Mouse (Mus musculus): Measurements from ENCODE around the gene Stk39. TPM values are rescaled to one million over a fixed set of nuclear protein-coding genes. Genes with fewer than 3 reads are reported as not detected.
"Not testable (repeated sequence)": the region's sequence is repeated elsewhere in the genome, so short reads cannot be mapped to it uniquely, and the experiment has no call there.

The Stk39 gene
- polyA plus RNA-seq, 1 experiment from 2014 or later: 21.4 TPM

DNA sequence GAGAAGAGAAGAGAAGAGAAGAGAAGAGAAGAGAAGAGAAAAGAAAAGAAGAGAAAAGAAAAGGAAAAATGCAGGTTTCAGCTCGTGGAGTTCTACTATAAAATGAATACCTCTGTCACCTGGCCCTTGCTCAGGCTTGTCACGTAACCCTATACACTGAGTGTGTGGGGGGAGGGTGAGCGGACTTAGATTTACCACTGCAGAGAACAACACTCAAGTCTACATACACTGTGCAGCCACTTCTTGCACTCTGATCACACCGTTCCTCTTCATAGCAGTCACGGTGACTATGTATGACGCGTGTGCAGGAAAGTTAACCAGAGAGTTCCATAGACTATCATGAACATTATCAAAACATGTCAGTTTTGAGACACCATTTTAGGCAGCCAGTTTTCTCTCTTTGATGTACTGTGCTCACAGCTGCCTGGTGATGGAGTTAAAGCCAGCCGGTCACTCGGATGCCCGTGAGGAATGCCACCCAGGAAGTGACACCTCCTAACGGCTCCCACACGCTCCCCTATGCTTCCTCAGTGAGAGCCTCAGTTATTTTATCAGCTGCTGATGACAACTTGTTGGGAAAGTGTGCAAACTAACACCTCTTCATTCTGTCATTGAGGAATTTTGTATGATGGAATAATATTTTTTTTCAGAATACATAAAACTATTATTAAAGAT, 228.1 kb downstream of the Stk39 start:
- no peaks in the 10 kb centered on the region for H3K27me3 ChIP-seq (ENCODE audit: control insufficient read depth, insufficient read depth, low read depth, low read length)
- H3K9ac ChIP-seq (ENCODE audit: low read depth, low read length): no peak overlapping the region
- no peaks in the 10 kb centered on the region for H3K36me3 ChIP-seq (ENCODE audit: control insufficient read depth, insufficient read depth, low read length)
- no peak for ATAC-seq
- no peaks in the 10 kb centered on the region for H3K9me3 ChIP-seq (replicated peaks; ENCODE audit: control insufficient read depth, low read length, poor library complexity, severe bottlenecking)
- no peak overlapping the region for H3K4me3 ChIP-seq (ENCODE audit: low read depth, low read length)
- H3K27ac ChIP-seq (ENCODE audit: low read length): no peak overlapping the region; the same call in 1 of the 2 replicates
- no peak overlapping the region for H3K4me2 ChIP-seq (ENCODE audit: low read length)
- 82% methylated on average over 12 of the region's 12 CpGs for WGBS
- 0 out of 2 replicates have a peak, but pooled peaks cover 4% of the 10 kb centered on the region for H3K4me1 ChIP-seq (ENCODE audit: control insufficient read depth, insufficient read depth, low read length)

DNA sequence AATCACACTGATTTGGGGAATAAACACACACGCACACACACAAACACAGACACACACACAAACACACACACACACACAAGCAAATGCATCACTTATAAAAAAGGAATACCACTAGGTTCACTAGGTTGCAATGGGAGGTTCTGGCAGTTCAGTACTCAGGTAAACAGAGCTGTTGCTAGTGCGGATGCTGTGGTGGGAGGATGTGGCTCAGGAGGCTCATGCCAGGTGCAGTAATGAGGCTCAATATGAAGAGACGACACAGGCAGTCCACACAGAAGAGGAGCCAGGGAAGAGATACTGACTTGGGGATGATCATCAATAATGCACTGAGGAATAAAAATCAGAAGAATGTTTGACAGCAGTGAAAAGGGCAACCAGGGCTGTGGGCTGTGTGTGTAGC, 228.8 kb downstream of the Stk39 start:
- H3K4me2 ChIP-seq (ENCODE audit: low read length): no peak overlapping the region
- H3K27ac ChIP-seq (ENCODE audit: low read length): no peak overlapping the region
- no peaks in the 10 kb centered on the region for H3K9me3 ChIP-seq (replicated peaks; ENCODE audit: control insufficient read depth, low read length, poor library complexity, severe bottlenecking)
- H3K9ac ChIP-seq (ENCODE audit: low read depth, low read length): no peak overlapping the region
- 73% methylated on average over 3 of the region's 3 CpGs for WGBS
- no peaks in the 10 kb centered on the region for H3K27me3 ChIP-seq (ENCODE audit: control insufficient read depth, insufficient read depth, low read depth, low read length)
- no peak for ATAC-seq
- 0 out of 2 replicates have a peak, but pooled peaks cover 4% of the 10 kb centered on the region for H3K4me1 ChIP-seq (ENCODE audit: control insufficient read depth, insufficient read depth, low read length)
- no peak overlapping the region for H3K4me3 ChIP-seq (ENCODE audit: low read depth, low read length)
- H3K36me3 ChIP-seq (ENCODE audit: control insufficient read depth, insufficient read depth, low read length): no peaks in the 10 kb centered on the region

DNA sequence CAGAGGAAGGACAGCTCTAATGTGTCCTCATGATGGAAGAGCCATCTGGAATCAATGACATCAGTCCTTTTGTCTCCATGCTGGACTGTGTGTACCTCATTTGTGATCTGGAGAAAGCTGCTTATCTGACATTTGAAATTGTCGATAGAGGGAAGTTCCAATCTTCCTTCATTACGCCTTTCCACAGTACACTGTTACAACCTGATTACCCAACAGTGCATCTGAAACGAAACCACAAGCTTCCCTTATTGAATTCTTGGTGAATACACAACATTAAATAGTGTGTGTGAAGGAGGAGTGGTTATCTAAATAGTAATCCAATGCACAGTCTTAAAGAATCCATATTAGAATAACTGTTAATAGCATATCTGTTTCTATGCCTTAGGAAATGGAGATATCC, 230.0 kb downstream of the Stk39 start:
- H3K4me3 ChIP-seq (ENCODE audit: low read depth, low read length): no peak overlapping the region
- WGBS: 93% methylated on average over 3 of the region's 3 CpGs
- H3K27ac ChIP-seq (ENCODE audit: low read length): no peak overlapping the region
- H3K4me2 ChIP-seq (ENCODE audit: low read length): no peak overlapping the region
- no peak for ATAC-seq
- no peaks in the 10 kb centered on the region for H3K27me3 ChIP-seq (ENCODE audit: control insufficient read depth, insufficient read depth, low read depth, low read length)
- 0 out of 2 replicates have a peak, but pooled peaks cover 4% of the 10 kb centered on the region for H3K4me1 ChIP-seq (ENCODE audit: control insufficient read depth, insufficient read depth, low read length)
- H3K36me3 ChIP-seq (ENCODE audit: control insufficient read depth, insufficient read depth, low read length): no peaks in the 10 kb centered on the region
- no peaks in the 10 kb centered on the region for H3K9me3 ChIP-seq (replicated peaks; ENCODE audit: control insufficient read depth, low read length, poor library complexity, severe bottlenecking)
- H3K9ac ChIP-seq (ENCODE audit: low read depth, low read length): no peak overlapping the region

DNA sequence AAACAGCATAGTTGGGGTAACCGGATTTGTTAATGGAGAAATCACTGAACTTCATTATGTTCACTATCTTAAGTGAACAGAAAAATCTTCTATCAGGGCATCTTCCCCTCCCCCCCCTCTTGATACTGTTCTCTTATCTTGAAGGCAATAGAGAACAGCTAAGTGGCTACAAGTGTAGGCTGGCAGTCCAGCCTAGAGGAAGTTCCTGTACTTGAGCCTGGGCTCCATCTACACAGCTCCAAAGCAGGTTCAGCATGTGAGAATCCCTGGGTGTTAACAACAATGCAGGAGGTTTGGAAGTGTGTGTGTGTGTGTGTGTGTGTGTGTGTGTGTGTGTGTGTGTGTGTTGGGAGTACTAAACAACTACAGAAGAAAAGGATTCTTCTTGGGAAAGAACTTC, 230.4 kb downstream of the Stk39 start:
- H3K9me3 ChIP-seq (replicated peaks; ENCODE audit: control insufficient read depth, low read length, poor library complexity, severe bottlenecking): no peaks in the 10 kb centered on the region
- no peak overlapping the region for H3K4me3 ChIP-seq (ENCODE audit: low read depth, low read length)
- no peaks in the 10 kb centered on the region for H3K27me3 ChIP-seq (ENCODE audit: control insufficient read depth, insufficient read depth, low read depth, low read length)
- H3K36me3 ChIP-seq (ENCODE audit: control insufficient read depth, insufficient read depth, low read length): no peaks in the 10 kb centered on the region
- H3K27ac ChIP-seq (ENCODE audit: low read length): no peak overlapping the region
- WGBS: 92% methylated on average over 1 of the region's 1 CpGs
- no peak overlapping the region for H3K4me2 ChIP-seq (ENCODE audit: low read length)
- no peak overlapping the region for H3K9ac ChIP-seq (ENCODE audit: low read depth, low read length)
- no peak for ATAC-seq
- H3K4me1 ChIP-seq (ENCODE audit: control insufficient read depth, insufficient read depth, low read length): 0 out of 2 replicates have a peak, but pooled peaks cover 4% of the 10 kb centered on the region

DNA sequence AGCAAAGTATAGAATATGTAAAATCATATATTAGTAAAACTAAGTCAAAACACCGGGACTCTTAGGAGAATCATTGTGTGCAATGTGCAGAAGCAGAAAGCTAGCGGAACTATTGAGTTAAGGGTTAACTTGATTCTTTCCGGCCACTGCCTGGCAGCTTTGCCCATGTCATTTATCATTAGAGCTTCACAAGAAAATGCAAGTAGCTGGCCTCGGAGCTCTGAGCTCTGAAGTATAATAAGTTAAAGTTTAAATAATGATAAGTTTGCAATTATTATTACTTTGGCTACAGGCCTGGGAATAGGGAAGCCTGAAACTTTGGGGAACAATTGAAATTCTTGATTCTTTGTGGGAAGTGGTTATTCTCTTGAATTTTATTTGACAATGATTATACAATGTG, 232.7 kb downstream of the Stk39 start:
- H3K4me1 ChIP-seq (ENCODE audit: control insufficient read depth, insufficient read depth, low read length); H3K27ac ChIP-seq (ENCODE audit: low read length); H3K36me3 ChIP-seq (ENCODE audit: control insufficient read depth, insufficient read depth, low read length); H3K4me2 ChIP-seq (ENCODE audit: low read length); H3K27me3 ChIP-seq (ENCODE audit: control insufficient read depth, insufficient read depth, low read depth, low read length); H3K4me3 ChIP-seq (ENCODE audit: low read depth, low read length); ATAC-seq; H3K9me3 ChIP-seq (replicated peaks; ENCODE audit: control insufficient read depth, low read length, poor library complexity, severe bottlenecking); H3K9ac ChIP-seq (ENCODE audit: low read depth, low read length): not testable (repeated sequence)
- WGBS: 39% methylated on average over 4 of the region's 4 CpGs

DNA sequence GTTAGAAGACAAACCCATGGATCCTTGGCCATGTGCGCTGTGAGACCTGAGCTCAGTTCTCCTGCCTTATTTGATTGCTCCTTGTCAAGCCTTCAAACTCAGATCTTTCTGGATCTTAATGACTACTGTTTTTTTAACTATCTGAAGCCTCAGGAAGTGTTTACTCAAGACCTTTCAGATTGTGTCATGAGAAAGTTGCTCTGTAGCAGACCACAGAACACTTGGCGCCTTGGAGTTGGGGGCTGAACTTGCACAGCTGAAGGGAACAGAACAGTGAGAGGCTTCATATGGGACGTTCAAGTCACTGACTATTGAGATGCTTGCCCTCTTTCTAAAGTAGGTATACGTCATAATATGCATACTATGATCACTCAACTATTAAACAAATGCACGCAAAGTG, 239.1 kb downstream of the Stk39 start:
- Histone ChIP-seq H3K36me3 (ENCODE audit: control insufficient read depth, insufficient read depth, low read length) (no peaks in the 10 kb centered on the region), H3K9me3 (replicated peaks; ENCODE audit: control insufficient read depth, low read length, poor library complexity, severe bottlenecking) (no peaks in the 10 kb centered on the region), H3K4me1 (ENCODE audit: control insufficient read depth, insufficient read depth, low read length) (no peaks in the 10 kb centered on the region), H3K27ac (ENCODE audit: low read length) (no peak overlapping the region), H3K4me3 (ENCODE audit: low read depth, low read length) (no peak overlapping the region), H3K27me3 (ENCODE audit: control insufficient read depth, insufficient read depth, low read depth, low read length) (no peaks in the 10 kb centered on the region), H3K4me2 (ENCODE audit: low read length) (no peak overlapping the region), H3K9ac (ENCODE audit: low read depth, low read length) (no peak overlapping the region)
- ATAC-seq: no peak
- 94% methylated on average over 5 of the region's 5 CpGs for WGBS

DNA sequence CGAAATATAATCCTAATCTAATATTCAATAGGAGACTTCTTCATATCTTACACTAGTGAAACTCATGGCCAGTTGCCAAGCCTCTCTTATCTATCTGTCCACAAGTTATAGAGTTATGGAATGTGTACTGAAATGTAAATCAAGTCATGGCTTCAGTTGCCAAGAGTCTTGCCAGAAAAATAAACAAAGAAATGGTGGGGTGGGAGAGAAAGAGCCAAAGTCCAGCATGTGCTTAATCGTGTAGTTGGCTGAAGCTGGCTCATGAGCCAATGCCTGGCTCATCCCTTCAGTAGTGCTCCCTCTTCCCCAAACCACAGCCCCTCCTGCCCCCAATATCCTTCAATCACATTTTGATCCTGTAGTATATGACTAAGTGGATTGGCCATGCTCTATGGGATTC, 242.2 kb downstream of the Stk39 start:
- no peak for ATAC-seq
- Histone ChIP-seq H3K27ac (ENCODE audit: low read length) (no peak overlapping the region), H3K4me3 (ENCODE audit: low read depth, low read length) (no peak overlapping the region), H3K4me1 (ENCODE audit: control insufficient read depth, insufficient read depth, low read length) (no peaks in the 10 kb centered on the region), H3K4me2 (ENCODE audit: low read length) (no peak overlapping the region), H3K9ac (ENCODE audit: low read depth, low read length) (no peak overlapping the region), H3K27me3 (ENCODE audit: control insufficient read depth, insufficient read depth, low read depth, low read length) (no peaks in the 10 kb centered on the region), H3K9me3 (replicated peaks; ENCODE audit: control insufficient read depth, low read length, poor library complexity, severe bottlenecking) (no peaks in the 10 kb centered on the region), H3K36me3 (ENCODE audit: control insufficient read depth, insufficient read depth, low read length) (no peaks in the 10 kb centered on the region)
- 85% methylated on average over 2 of the region's 2 CpGs for WGBS

DNA sequence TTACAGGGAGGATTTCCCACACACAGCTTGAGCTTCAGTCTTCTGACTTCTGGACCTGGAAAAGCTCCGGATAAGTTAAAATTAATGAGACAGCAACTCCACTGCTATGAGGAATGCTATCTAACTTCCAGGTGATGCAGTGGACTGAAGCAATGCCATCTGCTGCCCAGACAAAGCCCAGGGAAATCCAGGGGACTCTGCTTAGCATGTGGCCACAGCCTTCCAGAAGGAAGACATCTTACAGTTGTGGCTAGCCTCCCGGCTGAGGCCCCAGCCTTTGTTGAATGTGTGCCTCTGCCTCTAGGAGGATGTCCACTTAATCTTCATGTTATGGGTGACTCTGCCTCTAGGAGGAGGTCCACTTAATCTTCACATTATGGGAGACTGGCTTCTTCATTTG, 243.0 kb downstream of the Stk39 start:
- H3K27me3 ChIP-seq (ENCODE audit: control insufficient read depth, insufficient read depth, low read depth, low read length): no peaks in the 10 kb centered on the region
- no peak overlapping the region for H3K4me2 ChIP-seq (ENCODE audit: low read length)
- no peaks in the 10 kb centered on the region for H3K4me1 ChIP-seq (ENCODE audit: control insufficient read depth, insufficient read depth, low read length)
- no peak overlapping the region for H3K9ac ChIP-seq (ENCODE audit: low read depth, low read length)
- no peak overlapping the region for H3K4me3 ChIP-seq (ENCODE audit: low read depth, low read length)
- 73% methylated on average over 2 of the region's 2 CpGs for WGBS
- H3K36me3 ChIP-seq (ENCODE audit: control insufficient read depth, insufficient read depth, low read length): no peaks in the 10 kb centered on the region
- H3K9me3 ChIP-seq (replicated peaks; ENCODE audit: control insufficient read depth, low read length, poor library complexity, severe bottlenecking): no peaks in the 10 kb centered on the region
- H3K27ac ChIP-seq (ENCODE audit: low read length): no peak overlapping the region
- no peak for ATAC-seq

DNA sequence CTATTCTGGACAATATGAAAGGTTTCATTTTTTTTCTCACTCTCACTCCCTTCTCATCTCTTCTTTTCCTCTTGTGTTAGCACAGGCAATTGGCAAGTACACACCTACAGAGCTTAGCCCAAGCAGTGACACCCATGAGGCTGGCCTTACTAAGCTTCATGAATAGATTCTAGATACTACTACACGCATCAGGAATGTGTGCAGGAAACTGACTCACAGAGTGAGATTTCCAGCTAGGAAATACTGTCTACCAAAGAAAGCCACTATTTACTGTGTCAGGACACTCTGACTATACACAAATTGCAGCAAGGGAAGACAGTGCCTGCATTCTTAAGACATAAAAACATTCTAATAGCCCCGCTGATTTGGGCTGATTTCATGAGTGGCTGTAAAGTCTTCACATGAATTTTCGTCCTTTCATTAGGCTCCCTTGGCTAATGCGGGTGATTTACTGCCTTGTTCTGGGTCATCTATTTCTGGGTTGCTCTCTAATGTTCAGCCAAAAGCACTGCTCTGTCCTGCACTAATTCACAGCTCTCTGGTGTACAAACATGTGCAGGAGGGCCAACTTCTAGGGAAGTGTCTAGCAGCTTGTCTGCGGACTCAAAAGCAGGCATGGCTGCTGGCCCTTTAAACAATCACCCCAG, 249.7 kb downstream of the Stk39 start:
- no peak overlapping the region for H3K27ac ChIP-seq (ENCODE audit: low read length)
- WGBS: 71% methylated on average over 5 of the region's 5 CpGs
- no peaks in the 10 kb centered on the region for H3K9me3 ChIP-seq (replicated peaks; ENCODE audit: control insufficient read depth, low read length, poor library complexity, severe bottlenecking)
- no peaks in the 10 kb centered on the region for H3K27me3 ChIP-seq (ENCODE audit: control insufficient read depth, insufficient read depth, low read depth, low read length)
- H3K4me2 ChIP-seq (ENCODE audit: low read length): no peak overlapping the region
- no peaks in the 10 kb centered on the region for H3K4me1 ChIP-seq (ENCODE audit: control insufficient read depth, insufficient read depth, low read length)
- no peak overlapping the region for H3K9ac ChIP-seq (ENCODE audit: low read depth, low read length)
- H3K36me3 ChIP-seq (ENCODE audit: control insufficient read depth, insufficient read depth, low read length): no peaks in the 10 kb centered on the region
- no peak overlapping the region for H3K4me3 ChIP-seq (ENCODE audit: low read depth, low read length)
- ATAC-seq: peak; percentile 38; the same call in 1 of the 2 replicates

All from midbrain, embryonic 16.5 days (tissue).